Comparison of ENCODE assay signal across 21 mouse cellular contexts in the genomic region with DNA sequence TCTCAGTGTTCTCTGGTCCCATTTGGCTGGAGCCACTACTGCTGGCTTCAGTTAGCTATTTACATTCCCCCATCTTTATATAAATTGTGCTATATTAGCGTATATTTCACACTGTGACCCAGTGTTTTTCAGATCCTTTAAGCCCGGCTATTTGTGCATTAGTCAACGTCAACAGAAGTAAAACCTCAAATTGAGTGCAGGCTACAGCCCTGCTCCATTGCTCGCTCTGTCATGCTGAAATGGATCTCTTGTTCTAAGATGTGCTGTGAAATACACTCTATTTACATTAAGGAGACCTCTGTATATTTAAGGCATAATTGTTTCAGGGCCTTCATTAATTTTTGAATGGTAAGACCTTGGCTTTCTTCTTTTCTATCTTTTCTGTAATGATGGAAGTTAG.
"Had no signal": no experiment of that assay in that cellular context is flagged by ENCODE, and none has a peak within 500 bp of the region (broad histone marks: within the 10 kb centered on the region; RNA-seq: fewer than 3 reads in every experiment).

No protein-coding gene starts in this region.

- ATAC-seq: inflammation-experienced regulatory T-cells, adult 6 months; lung, postnatal 0 days had no signal

- DNase-seq: kidney, adult 2 months; kidney, postnatal 25 days; layer of hippocampus, adult 9-11 months; liver, embryonic 13.5 days; lung, adult 2 months; lung, postnatal 36 days; midbrain, embryonic 14.5 days; retina, postnatal 1 day; right cerebral cortex, postnatal 25 days; spleen, adult 18-20 months; thymus, adult 18-20 months; thymus, postnatal 36 days had no signal

- H3K9me3 ChIP-seq: liver, embryonic 13.5 days; midbrain, embryonic 10.5 days; neural tube, embryonic 12.5 days; neural tube, embryonic 15.5 days had no signal

- H3K27me3 ChIP-seq: liver, embryonic 13.5 days; megakaryocyte, embryonic 14.5 days; neural tube, embryonic 12.5 days; neural tube, embryonic 15.5 days had no signal

- H3K4me3 ChIP-seq: layer of hippocampus, adult 2 months; left cerebral cortex, adult 2 months; liver, embryonic 13.5 days; megakaryocyte, embryonic 14.5 days; midbrain, embryonic 10.5 days; neural tube, embryonic 12.5 days; neural tube, embryonic 15.5 days had no signal

- H3K4me1 ChIP-seq: liver, embryonic 13.5 days; megakaryocyte, embryonic 14.5 days; neural tube, embryonic 12.5 days; neural tube, embryonic 15.5 days had no signal

- H3K36me3 ChIP-seq: liver, embryonic 13.5 days; midbrain, embryonic 10.5 days; neural tube, embryonic 12.5 days; neural tube, embryonic 15.5 days had no signal

- H3K27ac ChIP-seq: kidney, postnatal 0 days; layer of hippocampus, adult 2 months; left cerebral cortex, adult 2 months; liver, embryonic 13.5 days; midbrain, embryonic 10.5 days; neural tube, embryonic 12.5 days; neural tube, embryonic 15.5 days had no signal

- H3K9ac ChIP-seq: liver, embryonic 13.5 days; neural tube, embryonic 12.5 days; neural tube, embryonic 15.5 days had no signal

- H3K4me2 ChIP-seq: liver, embryonic 13.5 days; neural tube, embryonic 12.5 days; neural tube, embryonic 15.5 days had no signal
